Mouse (Mus musculus) regulatory T cell (primary cell): ENCODE results near the gene Cacna1f.

Experiments used
- in situ Hi-C: fragments of 300-600 bp; cut with MboI, MseI; formaldehyde crosslinking; loops from one replicate; pipeline ENCODE4 v1.15.1; 2025; ENCODE audit warnings: high pct_unique_total_duplicates

The Cacna1f gene

GRCm38 (mm10) chrX:7632560-7632959 lies 25.7 kb downstream of the Cacna1f start:
- in situ Hi-C loops, result no loop called here

GRCm38 (mm10) chrX:7635101-7635500 lies 28.2 kb downstream of the Cacna1f start:
- in situ Hi-C loops, result no loop called here

GRCm38 (mm10) chrX:7638401-7639091 lies 31.7 kb downstream of the Cacna1f start, which contains the start of gene Syp:
TSS of gene Syp (plus strand) at chrX:7638471.
- in situ Hi-C loops, result no loop called here

GRCm38 (mm10) chrX:7639536-7640325 lies 32.8 kb downstream of the Cacna1f start:
- in situ Hi-C loops, result no loop called here

- in situ Hi-C loops, result no loop called here
These were observed 33.9 kb downstream of the Cacna1f start for GRCm38 (mm10) chrX:7640785-7641184.

- in situ Hi-C loops, result loop anchor here (5.0 kb wide), 1 partner anchor 173 kb away; no protein-coding TSS in a partner anchor
These were observed 38.5 kb downstream of the Cacna1f start for GRCm38 (mm10) chrX:7645349-7645748.

GRCm38 (mm10) chrX:7648671-7649304 lies 41.9 kb downstream of the Cacna1f start:
- in situ Hi-C loops, result loop anchor here (5.0 kb wide), 1 partner anchor 176 kb away; no protein-coding TSS in a partner anchor

GRCm38 (mm10) chrX:7657221-7657639 lies 50.3 kb downstream of the Cacna1f start, which contains the start of gene Prickle3:
TSS of gene Prickle3 (plus strand) at chrX:7657260.
- in situ Hi-C loops, result no loop called here

- in situ Hi-C loops, result no loop called here
These were observed 51.3 kb downstream of the Cacna1f start for GRCm38 (mm10) chrX:7658031-7658784.

- in situ Hi-C loops, result no loop called here
These were observed 52.1 kb downstream of the Cacna1f start for GRCm38 (mm10) chrX:7658785-7659589.

GRCm38 (mm10) chrX:7661086-7661485 lies 54.2 kb downstream of the Cacna1f start:
- in situ Hi-C loops, result no loop called here

- in situ Hi-C loops, result no loop called here
These were observed 56.1 kb downstream of the Cacna1f start for GRCm38 (mm10) chrX:7662936-7663335.

GRCm38 (mm10) chrX:7664791-7665190 lies 57.9 kb downstream of the Cacna1f start:
- in situ Hi-C loops, result no loop called here

- in situ Hi-C loops, result no loop called here
These were observed 59.0 kb downstream of the Cacna1f start for GRCm38 (mm10) chrX:7665739-7666502.

GRCm38 (mm10) chrX:7670390-7670881 lies 63.6 kb downstream of the Cacna1f start:
- in situ Hi-C loops, result no loop called here

- in situ Hi-C loops, result no loop called here
These were observed 64.2 kb downstream of the Cacna1f start, which contains the start of gene Plp2 for GRCm38 (mm10) chrX:7670921-7671623. TSS of gene Plp2 (minus strand) at chrX:7671390.

- in situ Hi-C loops, result no loop called here
These were observed 65.9 kb downstream of the Cacna1f start for GRCm38 (mm10) chrX:7672739-7673138.

GRCm38 (mm10) chrX:7673578-7674281 lies 66.8 kb downstream of the Cacna1f start:
- in situ Hi-C loops, result no loop called here
